Mouse (Mus musculus): ENCODE results near the gene Cux2. TPM values are rescaled to one million over a fixed set of nuclear protein-coding genes. Genes with fewer than 3 reads are reported as not detected.

The Cux2 gene
- polyA plus RNA-seq, 1 experiment from 2014 or later, result 10.1 TPM

- Histone ChIP-seq H3K27ac (ENCODE audit: poor library complexity, severe bottlenecking) (no peak overlapping the region), H3K9me3 (replicated peaks) (no peaks in the 10 kb centered on the region), H3K36me3 (peaks cover 15% of the 10 kb centered on the region), H3K4me3 (no peak overlapping the region), H3K4me1 (replicated peaks) (no peaks in the 10 kb centered on the region), H3K4me2 (no peak overlapping the region), H3K9ac (no peak overlapping the region), H3K27me3 (replicated peaks) (peaks cover 24% of the 10 kb centered on the region; the same call in 1 of the 2 replicates)
- no peak for ATAC-seq (ENCODE audit: insufficient number of reproducible peaks, low FRiP score)
- 82% methylated on average over 13 of the region's 13 CpGs for WGBS
Observed at GRCm38 (mm10) chr5:121871515-121872030, 178.3 kb downstream of the Cux2 start.

GRCm38 (mm10) chr5:121870832-121871231 is 179.1 kb downstream of the Cux2 start:
- no peak for ATAC-seq (ENCODE audit: insufficient number of reproducible peaks, low FRiP score)
- peaks cover 8% of the 10 kb centered on the region; the same call in 1 of the 2 replicates for H3K36me3 ChIP-seq
- no peaks in the 10 kb centered on the region for H3K9me3 ChIP-seq (replicated peaks)
- H3K9ac ChIP-seq, result no peak overlapping the region
- H3K4me2 ChIP-seq, result no peak overlapping the region
- no peak overlapping the region for H3K4me3 ChIP-seq
- H3K4me1 ChIP-seq (replicated peaks), result no peaks in the 10 kb centered on the region
- no peak overlapping the region for H3K27ac ChIP-seq (ENCODE audit: poor library complexity, severe bottlenecking)
- WGBS, result 61% methylated on average over 6 of the region's 6 CpGs
- H3K27me3 ChIP-seq (replicated peaks), result peaks cover 24% of the 10 kb centered on the region; the same call in 1 of the 2 replicates

DNA sequence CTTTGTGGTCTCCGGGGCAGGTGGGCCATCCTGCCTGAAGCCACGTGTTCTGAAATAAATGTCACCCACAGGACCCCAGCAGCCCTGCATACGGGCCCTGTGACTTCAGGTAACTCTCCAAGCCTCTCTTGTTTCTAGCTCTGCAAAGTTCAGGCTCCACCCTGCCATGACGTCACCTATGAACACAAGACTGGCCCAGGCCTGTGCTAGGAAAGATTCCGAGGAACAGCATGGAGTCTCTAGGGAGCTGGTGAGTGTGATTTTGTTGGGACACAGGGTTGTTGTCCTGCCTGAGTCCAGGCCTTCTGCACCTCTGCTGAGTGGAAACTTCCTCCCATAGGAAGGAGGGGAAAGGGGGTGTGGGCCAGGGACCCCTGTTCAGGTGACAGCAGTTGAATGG is 181.9 kb downstream of the Cux2 start:
- WGBS, result 57% methylated on average over 5 of the region's 5 CpGs
- H3K27me3 ChIP-seq (replicated peaks), result peaks cover 9% of the 10 kb centered on the region; the same call in 1 of the 2 replicates
- H3K4me2 ChIP-seq, result no peak overlapping the region
- H3K4me3 ChIP-seq, result no peak overlapping the region
- H3K9ac ChIP-seq, result no peak overlapping the region
- peaks cover 8% of the 10 kb centered on the region for H3K4me1 ChIP-seq (replicated peaks)
- no peak overlapping the region for H3K27ac ChIP-seq (ENCODE audit: poor library complexity, severe bottlenecking)
- H3K36me3 ChIP-seq, result peaks cover 8% of the 10 kb centered on the region; the same call in 1 of the 2 replicates
- ATAC-seq (ENCODE audit: insufficient number of reproducible peaks, low FRiP score), result no peak
- no peaks in the 10 kb centered on the region for H3K9me3 ChIP-seq (replicated peaks)

GRCm38 (mm10) chr5:121864330-121864729 is 185.6 kb downstream of the Cux2 start:
- Histone ChIP-seq H3K4me3 (0 out of 2 replicates have a peak overlapping the region, but pooled peaks have one; percentile 8), H3K9ac (0 out of 2 replicates have a peak overlapping the region, but pooled peaks have one; percentile 37), H3K9me3 (replicated peaks) (peaks cover 9% of the 10 kb centered on the region; the same call in 1 of the 2 replicates), H3K27ac (ENCODE audit: poor library complexity, severe bottlenecking) (no peak overlapping the region), H3K4me2 (peak overlapping the region; percentile 54), H3K4me1 (replicated peaks) (peaks cover 8% of the 10 kb centered on the region), H3K27me3 (replicated peaks) (peaks cover 9% of the 10 kb centered on the region; the same call in 1 of the 2 replicates), H3K36me3 (peaks cover 18% of the 10 kb centered on the region)
- WGBS, result 14% methylated on average over 9 of the region's 11 CpGs
- ATAC-seq (ENCODE audit: insufficient number of reproducible peaks, low FRiP score), result no peak

DNA sequence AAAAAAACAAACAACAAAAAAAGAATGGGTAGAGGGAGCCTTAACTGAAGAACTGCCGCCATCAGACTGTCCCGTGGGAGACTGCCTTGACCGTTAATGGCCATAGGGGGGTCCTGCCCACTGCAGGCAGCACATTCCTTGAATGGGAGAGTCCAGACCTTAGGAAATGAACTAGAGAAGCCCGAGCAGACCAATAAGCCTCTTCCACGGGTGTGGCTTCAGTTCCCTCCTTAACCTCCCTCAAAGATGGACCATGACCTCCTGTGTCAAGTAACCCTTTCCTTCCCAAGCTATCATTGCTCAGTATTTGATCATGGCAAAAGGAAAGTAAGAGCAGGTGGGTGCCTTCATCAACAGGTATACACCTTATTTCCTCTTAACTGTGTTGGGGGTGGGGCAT is 187.9 kb downstream of the Cux2 start:
- H3K4me2 ChIP-seq, result no peak overlapping the region
- H3K27me3 ChIP-seq (replicated peaks), result peaks cover 2% of the 10 kb centered on the region; the same call in 1 of the 2 replicates
- WGBS, result 43% methylated on average over 5 of the region's 5 CpGs
- peaks cover 8% of the 10 kb centered on the region for H3K4me1 ChIP-seq (replicated peaks)
- H3K9ac ChIP-seq, result no peak overlapping the region
- no peak for ATAC-seq (ENCODE audit: insufficient number of reproducible peaks, low FRiP score)
- peaks cover 12% of the 10 kb centered on the region; the same call in 1 of the 2 replicates for H3K9me3 ChIP-seq (replicated peaks)
- H3K27ac ChIP-seq (ENCODE audit: poor library complexity, severe bottlenecking), result no peak overlapping the region
- no peak overlapping the region for H3K4me3 ChIP-seq
- H3K36me3 ChIP-seq, result peaks cover 17% of the 10 kb centered on the region

- Histone ChIP-seq H3K9me3 (replicated peaks) (peaks cover 12% of the 10 kb centered on the region; the same call in 1 of the 2 replicates), H3K27me3 (replicated peaks) (no peaks in the 10 kb centered on the region), H3K9ac (no peak overlapping the region), H3K4me3 (no peak overlapping the region), H3K4me1 (replicated peaks) (peaks cover 17% of the 10 kb centered on the region), H3K27ac (ENCODE audit: poor library complexity, severe bottlenecking) (no peak overlapping the region), H3K4me2 (no peak overlapping the region), H3K36me3 (peaks cover 34% of the 10 kb centered on the region)
- WGBS, result 87% methylated on average over 12 of the region's 12 CpGs
- no peak for ATAC-seq (ENCODE audit: insufficient number of reproducible peaks, low FRiP score)
Observed at GRCm38 (mm10) chr5:121858427-121858826, 191.5 kb downstream of the Cux2 start.

GRCm38 (mm10) chr5:121856740-121857139 is 193.2 kb downstream of the Cux2 start:
- Histone ChIP-seq H3K27ac (ENCODE audit: poor library complexity, severe bottlenecking) (no peak overlapping the region), H3K9ac (no peak overlapping the region), H3K4me3 (no peak overlapping the region), H3K36me3 (peaks cover 51% of the 10 kb centered on the region), H3K4me2 (no peak overlapping the region), H3K27me3 (replicated peaks) (no peaks in the 10 kb centered on the region), H3K9me3 (replicated peaks) (peaks cover 12% of the 10 kb centered on the region; the same call in 1 of the 2 replicates), H3K4me1 (replicated peaks) (peaks cover 25% of the 10 kb centered on the region)
- 69% methylated on average over 11 of the region's 11 CpGs for WGBS
- ATAC-seq (ENCODE audit: insufficient number of reproducible peaks, low FRiP score), result no peak

DNA sequence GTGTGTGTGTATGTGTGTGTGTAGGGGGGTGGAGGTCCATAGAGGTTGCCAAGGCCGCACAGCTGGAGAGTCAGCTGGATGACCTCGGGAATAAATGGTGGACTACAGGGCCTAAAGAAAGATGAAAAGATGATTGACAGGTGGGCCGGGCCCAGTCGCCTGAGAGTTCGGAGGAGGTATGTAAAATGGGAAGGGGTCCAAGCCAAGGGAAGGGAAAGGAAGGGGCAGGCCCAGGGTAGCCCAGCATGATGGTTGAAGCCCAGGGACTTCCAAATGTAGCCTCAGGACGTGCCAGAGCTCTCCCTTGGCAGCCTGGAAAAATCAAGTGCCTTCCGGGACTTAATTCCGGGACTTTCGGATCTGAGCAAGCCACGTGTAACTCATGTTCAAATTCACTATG is 195.1 kb downstream of the Cux2 start:
- no peak overlapping the region for H3K4me3 ChIP-seq
- H3K4me2 ChIP-seq, result no peak overlapping the region
- H3K36me3 ChIP-seq, result peaks cover 41% of the 10 kb centered on the region
- WGBS, result 79% methylated on average over 10 of the region's 10 CpGs
- H3K27me3 ChIP-seq (replicated peaks), result no peaks in the 10 kb centered on the region
- peaks cover 45% of the 10 kb centered on the region for H3K4me1 ChIP-seq (replicated peaks)
- H3K9me3 ChIP-seq (replicated peaks), result 0 out of 2 replicates have a peak, but pooled peaks cover 3% of the 10 kb centered on the region
- no peak overlapping the region for H3K27ac ChIP-seq (ENCODE audit: poor library complexity, severe bottlenecking)
- ATAC-seq (ENCODE audit: insufficient number of reproducible peaks, low FRiP score), result no peak
- H3K9ac ChIP-seq, result no peak overlapping the region

GRCm38 (mm10) chr5:121853368-121854051 is 196.4 kb downstream of the Cux2 start:
- no peak overlapping the region for H3K27ac ChIP-seq (ENCODE audit: poor library complexity, severe bottlenecking)
- 86% methylated on average over 9 of the region's 9 CpGs for WGBS
- peaks cover 49% of the 10 kb centered on the region for H3K4me1 ChIP-seq (replicated peaks)
- no peak overlapping the region for H3K4me2 ChIP-seq
- H3K9ac ChIP-seq, result no peak overlapping the region
- H3K36me3 ChIP-seq, result peaks cover 41% of the 10 kb centered on the region
- H3K4me3 ChIP-seq, result no peak overlapping the region
- H3K27me3 ChIP-seq (replicated peaks), result no peaks in the 10 kb centered on the region
- ATAC-seq (ENCODE audit: insufficient number of reproducible peaks, low FRiP score), result no peak
- 0 out of 2 replicates have a peak, but pooled peaks cover 3% of the 10 kb centered on the region for H3K9me3 ChIP-seq (replicated peaks)

DNA sequence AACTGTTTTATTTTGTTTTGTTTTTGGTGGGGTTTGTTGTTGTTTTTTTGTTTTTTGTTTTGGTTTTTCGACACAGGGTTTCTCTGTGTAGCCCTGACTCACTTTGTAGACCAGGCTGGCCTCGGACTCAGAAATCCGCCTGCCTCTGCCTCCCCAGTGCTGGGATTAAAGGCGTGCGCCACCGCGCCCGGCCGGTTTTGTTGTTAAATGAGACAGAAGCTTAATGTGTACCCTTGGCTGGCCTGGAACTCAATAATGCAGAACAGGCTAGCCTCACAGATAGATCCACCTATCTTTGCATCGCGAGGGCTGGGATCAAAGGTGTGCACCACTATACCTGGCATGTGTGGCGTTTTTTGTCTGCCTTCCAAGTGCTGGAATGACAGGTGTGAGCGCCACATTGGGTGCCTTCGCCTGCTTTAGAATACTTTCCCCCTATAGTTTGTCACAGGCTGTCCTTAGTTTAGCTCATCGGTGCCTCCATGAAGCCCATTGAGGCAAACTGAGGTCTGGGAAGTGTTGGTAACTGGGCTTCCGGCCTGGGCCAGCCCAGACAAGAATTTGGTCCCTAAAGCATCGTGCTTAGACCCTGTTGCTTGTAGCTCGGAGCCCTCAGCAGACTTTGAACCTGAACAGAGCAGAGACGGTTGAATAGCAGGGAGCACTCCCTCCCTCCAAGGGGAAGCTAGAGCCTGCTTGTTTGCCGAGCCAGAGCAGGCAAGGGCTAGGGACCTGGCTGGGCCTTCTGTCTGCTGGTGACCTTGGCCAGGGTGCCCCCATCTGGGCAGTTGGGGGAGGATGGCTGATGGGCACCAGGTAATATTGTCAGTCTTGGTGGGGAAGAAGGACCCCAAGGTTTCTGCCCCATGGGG is 200.2 kb downstream of the Cux2 start:
- Histone ChIP-seq H3K36me3 (peaks cover 33% of the 10 kb centered on the region), H3K27me3 (replicated peaks) (no peaks in the 10 kb centered on the region; the same call in 1 of the 2 replicates), H3K9me3 (replicated peaks) (no peaks in the 10 kb centered on the region), H3K4me1 (replicated peaks) (peaks cover 46% of the 10 kb centered on the region), H3K27ac (ENCODE audit: poor library complexity, severe bottlenecking) (no peak overlapping the region), H3K9ac (peak overlapping the region; percentile 92), H3K4me2 (peak overlapping the region; percentile 85), H3K4me3 (peak overlapping the region; percentile 89)
- no peak for ATAC-seq (ENCODE audit: insufficient number of reproducible peaks, low FRiP score)
- 35% methylated on average over 20 of the region's 20 CpGs for WGBS

DNA sequence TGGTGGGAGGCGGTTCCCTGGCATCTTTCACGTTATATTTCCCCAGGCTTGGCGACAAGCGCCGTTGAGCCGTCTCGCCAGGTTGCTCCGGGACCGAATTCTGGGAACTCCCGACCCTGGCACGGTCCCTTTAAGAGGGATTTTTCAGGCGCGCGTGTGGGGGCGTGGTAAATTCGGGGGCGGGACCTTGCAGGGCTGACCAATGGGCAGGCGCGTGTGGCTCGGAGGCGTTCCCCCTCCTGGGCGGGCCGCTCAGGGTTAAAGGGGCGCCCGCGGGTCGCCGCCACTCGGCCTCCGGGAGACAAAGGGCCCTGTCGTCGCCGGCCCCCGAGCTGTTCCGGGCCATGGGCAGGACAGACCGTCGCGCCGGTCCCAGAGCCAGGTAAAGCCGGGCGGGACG is 201.2 kb downstream of the Cux2 start, which contains the start of gene Pheta1:
TSS of gene Pheta1 (plus strand) at position 242 of the 400 bp plus-strand sequence.
- Histone ChIP-seq H3K27ac (ENCODE audit: poor library complexity, severe bottlenecking) (peak within 1 kb of the TSS; percentile 83), H3K4me1 (replicated peaks) (peaks cover 42% of the 10 kb centered on the region), H3K4me3 (peak within 1 kb of the TSS; percentile 89), H3K9ac (peak within 1 kb of the TSS; percentile 92), H3K9me3 (replicated peaks) (no peaks in the 10 kb centered on the region), H3K27me3 (replicated peaks) (peaks cover 7% of the 10 kb centered on the region), H3K4me2 (peak within 1 kb of the TSS; percentile 85), H3K36me3 (peaks cover 24% of the 10 kb centered on the region)
- under 1% methylated on average over 38 of the region's 42 CpGs for WGBS
- ATAC-seq (ENCODE audit: insufficient number of reproducible peaks, low FRiP score), result peak; percentile 93

Measured in heart, embryonic 12.5 days (tissue).